Mouse (Mus musculus): ENCODE measurements around the gene Slc43a1.

Slc43a1 gene

DNA sequence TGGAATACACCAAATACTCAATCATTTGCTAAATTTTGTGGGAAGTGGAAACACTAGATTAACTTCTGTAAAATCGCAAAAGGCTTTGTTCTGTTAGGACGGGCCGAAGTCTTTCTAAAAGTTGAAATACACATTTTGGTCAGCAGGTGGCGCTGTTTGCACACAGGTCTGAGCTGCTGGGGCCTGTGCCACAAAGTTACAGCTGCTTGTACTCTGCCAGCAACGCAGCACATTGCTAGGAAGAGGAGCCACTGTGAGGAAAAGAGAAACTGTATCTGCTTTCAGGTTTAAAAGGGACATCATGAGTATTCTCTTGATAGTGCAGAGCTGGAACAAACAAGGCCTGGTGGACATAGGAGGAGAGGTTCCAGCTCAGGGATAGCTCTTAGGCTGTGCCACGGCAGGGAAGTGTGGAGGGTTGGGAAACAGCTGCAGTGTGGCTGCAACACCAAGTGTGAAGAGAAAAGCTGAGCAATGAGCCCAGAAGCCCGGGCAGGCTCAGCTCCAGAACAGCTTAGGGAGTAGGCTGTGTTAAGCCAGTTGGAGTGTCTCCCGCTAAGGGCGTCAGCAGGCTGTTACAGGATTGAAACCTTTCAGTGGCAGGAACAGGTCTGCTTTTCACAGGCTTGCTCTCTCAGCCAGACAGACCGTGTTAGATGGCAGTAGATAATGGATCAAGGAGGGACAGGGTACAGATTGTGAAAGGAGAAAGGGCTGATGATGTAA is 6.8 kb upstream of the Slc43a1 start:
- in situ Hi-C loops (cut with MboI, MseI), result no loop called here

DNA sequence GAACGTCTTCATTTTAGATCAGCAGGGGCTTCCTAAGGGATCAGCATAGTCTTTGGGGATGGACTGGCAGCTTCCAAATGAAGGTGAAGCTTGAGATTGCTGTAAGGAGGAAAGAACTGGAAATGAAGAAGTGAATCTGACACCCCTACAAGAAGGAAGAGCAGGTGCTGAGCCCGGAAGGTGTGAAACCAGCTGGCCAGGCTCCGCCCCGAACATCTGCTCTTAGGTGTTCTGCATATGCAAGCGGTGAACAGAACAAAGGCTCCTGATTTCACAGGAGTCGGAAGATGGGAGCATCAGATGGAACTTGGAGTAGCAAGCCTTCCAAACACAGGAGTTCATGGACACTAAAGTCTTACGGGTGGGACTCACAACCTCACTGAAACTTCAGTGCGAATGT is 1.5 kb upstream of the Slc43a1 start:
- in situ Hi-C loops (cut with MboI, MseI), result no loop called here

DNA sequence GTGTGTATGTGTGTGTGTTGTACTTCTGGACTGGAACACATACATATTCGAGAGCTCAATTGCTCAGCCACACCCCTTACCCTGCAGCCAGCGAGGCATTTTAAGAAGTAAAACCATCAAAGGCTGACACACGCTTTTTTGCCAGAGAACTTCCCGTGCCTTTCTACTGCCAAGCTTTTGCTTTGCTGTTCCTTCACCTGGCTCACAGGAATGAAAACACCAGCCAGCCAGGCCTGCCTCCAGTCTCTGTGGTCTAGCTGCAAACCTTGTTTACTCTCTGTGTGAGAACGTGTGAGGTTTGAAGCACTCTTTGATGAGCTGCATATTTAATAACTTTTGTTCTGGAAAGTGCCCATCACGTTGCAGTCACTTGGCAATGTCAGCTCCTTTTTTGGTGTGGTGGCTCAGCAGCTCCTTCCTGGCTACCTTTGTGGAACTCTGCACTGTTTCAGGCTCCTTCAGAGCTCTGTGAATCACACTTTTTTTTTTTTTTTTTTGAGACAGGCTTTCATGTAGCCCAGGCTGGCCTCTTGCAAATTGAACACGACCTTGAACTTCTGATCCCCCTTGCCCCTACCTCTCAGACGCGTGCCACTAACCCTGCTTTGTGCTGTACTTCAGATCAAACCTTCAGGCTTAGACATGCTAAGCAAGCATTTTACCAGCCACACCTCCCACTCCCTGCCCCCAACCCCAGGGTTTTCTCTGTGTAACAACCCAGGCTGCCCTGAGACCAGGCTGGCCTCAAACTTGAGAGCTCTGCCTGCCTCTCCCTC is 645 bp upstream of the Slc43a1 start:
- in situ Hi-C loops (cut with MboI, MseI), result no loop called here

DNA sequence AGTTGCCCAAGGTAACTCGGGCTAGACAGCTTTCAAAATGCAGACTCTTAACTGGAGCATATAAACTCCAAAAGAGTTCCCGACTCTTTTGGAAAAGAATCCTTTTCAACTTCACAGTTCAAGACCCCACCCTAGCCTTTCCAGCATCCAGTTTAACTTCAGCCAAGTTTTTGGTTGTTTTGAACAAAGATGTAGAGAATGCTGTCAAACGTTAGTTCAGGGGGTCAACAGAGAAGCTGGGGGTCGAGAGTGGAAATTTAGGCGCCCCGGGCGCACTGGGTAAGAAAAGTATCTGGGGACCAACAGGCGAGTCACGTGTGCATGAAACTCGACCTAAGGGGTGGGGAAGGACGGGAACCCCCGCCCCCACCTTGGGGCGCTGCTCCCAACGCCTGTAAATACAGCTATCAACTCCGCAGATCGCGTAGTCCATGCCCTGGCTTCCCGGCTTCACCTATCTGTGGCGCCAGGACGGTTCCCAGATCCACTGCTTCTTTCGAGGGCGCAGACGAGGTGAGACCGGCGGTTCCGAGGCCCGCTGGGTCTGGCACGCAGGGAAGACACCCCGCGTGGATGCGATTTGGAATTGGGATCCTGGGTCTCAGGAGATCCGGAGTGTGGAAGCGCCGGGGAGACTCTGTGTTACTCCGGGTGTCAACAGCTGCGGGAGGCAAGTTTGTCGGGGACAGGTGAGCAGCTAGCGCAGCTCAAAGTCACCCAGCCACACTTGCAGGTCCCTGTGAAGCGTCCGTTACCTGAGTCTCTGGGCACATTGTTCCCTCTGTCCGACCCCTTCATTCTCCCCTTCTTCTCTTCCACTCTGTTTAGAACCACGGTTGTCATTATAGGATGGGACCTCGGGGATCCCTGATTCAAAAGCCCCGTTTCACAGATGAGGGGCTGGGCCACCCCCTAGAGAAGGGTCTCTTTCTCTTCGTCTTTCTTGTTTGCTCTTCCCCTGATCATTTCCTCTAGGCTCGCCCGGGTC is 637 bp downstream of the Slc43a1 start:
- in situ Hi-C loops (cut with MboI, MseI), result no loop called here

DNA sequence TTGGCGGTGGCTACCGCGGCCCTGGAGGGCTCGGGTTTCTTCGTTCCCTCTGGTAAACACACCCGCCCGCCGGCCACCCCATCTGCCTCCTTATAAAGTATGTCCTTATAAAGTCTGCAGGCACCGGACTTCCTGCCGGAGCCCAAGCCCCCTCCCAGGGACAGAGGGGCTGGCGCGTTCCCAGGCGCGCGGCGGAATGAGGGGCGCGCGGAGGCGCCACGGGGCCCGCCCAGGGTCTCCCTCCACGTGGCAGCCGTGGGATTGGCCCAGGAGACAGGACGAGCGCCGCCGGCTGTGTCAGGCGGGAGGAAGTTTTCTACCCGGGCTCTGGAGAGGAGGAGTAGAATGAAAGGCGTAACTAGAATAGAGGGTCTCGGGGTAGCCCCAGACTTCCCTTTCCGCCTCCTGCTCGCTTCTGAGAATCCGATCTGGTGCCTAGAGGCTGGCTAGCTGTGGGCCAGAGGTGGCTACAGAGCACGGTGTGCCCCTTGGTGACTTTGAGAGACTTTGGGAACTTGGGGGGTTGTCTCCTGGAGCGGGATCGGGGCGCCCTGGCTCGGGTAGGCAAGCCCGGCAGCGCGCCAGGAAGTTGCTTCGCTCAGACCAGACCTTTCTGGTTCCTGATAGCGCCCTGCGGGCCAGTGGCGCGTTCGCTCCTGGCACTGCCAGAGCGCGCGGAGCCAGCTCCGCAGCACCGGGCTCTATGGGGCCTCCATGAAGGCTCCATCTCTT is 1.5 kb downstream of the Slc43a1 start:
- in situ Hi-C loops (cut with MboI, MseI), result no loop called here

DNA sequence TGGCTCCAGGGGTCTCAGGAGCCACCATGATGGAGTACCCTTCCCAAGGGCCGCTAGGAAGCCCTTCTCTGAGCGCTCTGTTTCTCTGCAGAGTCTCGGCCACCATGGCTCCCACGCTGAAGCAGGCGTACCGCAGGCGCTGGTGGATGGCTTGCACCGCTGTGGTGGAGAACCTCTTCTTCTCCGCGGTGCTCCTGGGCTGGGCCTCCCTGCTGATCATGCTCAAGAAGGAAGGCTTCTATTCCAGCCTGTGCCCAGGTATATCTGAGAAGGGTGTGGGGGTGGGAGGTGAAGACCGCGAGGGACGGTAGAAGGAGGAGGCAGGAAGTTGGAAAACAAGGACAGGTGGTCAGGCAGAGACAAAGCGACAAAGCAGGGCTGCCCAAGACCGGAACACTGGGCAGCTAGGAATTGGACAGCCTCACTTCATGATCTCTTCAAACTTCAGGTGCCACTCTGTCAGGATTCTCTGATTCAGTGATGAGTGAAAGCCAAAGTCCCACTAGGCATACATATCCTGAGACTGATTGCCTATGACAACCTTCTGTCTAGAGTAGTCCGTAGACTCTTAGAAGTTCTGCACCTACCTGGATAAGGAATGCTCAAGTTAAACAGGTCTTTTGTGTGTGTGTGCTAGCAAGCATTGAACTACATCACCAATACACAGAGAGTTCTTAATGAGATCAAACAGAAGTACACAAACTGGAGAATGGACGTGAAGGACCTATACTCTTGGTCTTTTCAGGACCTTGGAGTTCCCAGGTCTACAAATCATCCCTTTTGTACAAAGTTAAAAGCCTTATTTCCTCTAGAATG is 2.3 kb downstream of the Slc43a1 start:
- in situ Hi-C loops (cut with MboI, MseI), result no loop called here

DNA sequence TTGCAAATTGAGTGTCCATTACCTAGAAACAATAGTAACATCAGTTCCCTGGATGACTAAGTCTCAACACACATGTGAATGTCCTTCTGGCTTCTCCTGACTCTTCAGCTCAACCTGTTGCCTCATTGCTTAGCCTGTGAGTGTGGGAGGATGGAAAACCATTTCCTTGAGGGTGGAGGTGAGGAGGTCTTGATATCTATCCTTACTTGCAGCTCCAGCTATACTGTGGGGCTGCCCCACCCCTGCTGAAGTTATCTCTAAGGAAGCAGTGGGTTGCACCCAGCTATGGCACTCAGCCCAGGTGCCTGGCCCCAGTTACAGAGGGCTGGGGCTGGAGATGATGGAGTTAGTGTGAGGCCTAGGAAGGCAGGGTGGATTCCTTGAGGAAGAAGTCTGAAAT is 3.3 kb downstream of the Slc43a1 start:
- in situ Hi-C loops (cut with MboI, MseI), result no loop called here

DNA sequence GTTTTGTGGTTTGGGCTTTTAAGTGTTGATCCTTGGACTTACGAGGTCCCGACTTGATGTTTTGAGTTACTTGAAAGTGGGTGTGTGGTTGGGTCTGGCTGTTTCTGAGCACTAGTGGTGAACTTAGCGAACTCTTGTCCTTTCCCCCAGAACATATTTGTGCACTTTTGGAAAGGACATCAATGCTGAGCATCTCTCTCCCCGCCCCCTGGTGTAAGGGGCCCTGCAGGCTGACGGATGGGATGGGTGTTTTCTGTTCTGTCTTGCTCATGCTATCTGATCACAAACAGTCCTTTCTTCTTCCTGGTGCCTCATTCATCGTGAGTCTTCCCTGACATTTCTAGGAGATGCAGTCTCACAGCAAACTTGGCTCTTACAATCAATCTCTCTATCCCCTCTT is 5.0 kb downstream of the Slc43a1 start:
- in situ Hi-C loops (cut with MboI, MseI), result no loop called here

DNA sequence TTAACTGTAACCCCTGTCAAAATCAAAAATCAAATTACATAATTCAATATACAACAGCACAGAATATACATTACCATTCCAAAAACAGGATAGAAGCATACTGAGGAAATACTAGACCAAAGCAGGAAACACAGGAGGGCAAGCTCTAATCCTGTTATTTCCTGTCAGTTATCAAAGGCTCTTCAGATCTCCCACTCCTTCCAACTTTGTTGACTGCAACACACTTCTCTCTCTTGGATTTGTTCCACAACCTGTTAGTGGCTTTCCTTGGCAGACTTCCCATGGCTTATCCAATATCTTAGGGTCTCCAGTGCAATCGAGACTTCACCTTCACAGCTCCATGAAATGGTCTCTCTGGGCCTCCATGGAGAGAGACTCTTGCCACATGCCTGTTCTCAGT is 6.6 kb downstream of the Slc43a1 start:
- in situ Hi-C loops (cut with MboI, MseI), result no loop called here

DNA sequence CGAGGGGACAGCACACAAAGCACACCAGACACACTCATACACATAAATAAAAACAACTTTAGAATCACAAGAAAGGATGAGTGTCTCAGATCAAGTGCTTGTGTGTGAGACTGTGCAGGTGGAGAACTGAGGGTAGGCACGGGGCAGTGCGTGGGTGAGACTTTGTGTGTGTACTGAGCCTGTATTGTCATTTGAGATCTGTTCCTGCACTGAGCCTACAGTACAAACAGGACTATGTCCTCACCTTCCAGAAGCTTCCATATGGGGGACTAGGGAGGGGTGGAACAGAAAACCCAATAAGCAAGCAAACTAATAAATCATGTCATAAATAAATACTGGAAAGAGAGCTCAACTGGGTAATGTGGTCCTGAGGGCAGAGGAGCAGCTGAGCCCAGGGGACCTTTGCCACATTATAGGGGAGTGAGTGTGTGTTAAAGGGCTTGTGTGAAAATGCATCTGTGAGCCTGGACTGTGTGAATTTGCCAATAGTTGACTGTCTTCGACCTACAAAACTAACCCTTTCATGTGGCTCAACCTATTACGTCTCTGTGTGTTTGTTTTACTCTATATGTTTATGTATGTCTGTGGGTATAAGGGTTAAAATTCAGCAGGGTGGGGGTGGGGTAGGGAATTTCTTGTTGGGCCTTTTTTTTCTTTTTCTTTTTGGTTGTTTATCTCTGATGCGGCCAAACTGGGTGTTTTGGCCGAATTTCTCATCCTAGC is 11.9 kb downstream of the Slc43a1 start:
- in situ Hi-C loops (cut with MboI, MseI), result no loop called here

DNA sequence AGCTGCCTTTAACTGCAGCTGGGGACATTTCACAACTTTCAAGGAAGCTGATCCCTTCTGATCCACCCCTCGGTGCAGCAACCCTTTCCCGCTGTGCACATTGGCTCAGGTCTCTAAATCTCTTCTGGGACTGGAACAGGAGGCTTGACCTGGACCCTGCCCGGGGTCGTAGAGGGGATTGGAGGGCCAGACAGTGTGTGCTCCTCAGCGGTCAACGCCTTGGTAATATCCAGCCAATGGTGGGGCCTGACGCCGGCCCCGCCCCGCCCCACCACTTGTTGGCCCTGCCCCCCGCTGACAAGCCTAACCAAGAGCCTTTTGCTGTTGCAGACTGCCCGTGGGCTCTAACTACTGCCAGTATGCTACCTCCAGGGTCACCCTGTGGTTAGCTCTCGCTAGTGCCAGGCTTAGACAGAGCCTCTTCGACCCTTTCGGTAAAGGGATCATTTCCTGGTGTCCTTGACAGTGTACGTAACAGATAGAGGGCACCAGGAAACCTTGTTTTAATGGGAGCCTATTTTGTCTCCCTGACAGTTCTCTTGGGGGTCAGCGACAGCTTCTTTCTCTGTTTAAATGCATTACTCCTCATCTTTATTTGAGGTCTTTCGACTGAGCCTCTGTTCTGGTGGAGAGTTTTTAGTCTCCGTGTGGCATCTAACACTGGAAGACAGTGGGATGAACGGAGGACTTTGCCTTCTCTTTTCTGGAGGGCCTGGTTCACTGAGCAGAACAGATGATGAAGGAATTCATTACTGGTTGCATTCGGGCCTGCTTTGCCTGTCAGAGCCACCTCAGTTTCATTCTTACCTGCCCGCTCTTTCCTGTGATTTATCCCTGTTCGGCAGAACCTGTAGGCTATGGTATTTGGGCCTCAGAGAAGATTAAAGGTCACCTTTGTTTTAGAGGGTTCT is 12.7 kb downstream of the Slc43a1 start:
- in situ Hi-C loops (cut with MboI, MseI), result no loop called here

DNA sequence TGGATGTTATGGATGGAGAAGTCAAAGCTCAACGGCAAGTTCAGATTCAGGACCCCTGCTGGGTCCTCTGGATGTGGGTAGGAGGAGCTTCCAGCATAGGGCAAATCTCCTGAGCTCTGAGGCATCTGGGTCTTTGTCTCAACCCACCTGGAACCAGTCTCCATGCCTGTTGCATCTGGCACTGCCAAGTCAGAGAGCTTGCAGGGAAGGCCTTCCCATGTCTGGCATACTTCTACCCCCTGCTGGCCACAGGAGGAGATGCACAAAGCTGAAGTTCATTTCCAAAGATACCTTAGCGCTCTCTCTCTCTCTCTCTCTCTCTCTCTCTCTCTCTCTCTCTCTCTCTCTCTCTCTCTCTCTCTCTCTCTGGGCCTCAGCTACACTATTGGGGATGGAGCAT is 17.1 kb downstream of the Slc43a1 start:
- in situ Hi-C loops (cut with MboI, MseI), result no loop called here

DNA sequence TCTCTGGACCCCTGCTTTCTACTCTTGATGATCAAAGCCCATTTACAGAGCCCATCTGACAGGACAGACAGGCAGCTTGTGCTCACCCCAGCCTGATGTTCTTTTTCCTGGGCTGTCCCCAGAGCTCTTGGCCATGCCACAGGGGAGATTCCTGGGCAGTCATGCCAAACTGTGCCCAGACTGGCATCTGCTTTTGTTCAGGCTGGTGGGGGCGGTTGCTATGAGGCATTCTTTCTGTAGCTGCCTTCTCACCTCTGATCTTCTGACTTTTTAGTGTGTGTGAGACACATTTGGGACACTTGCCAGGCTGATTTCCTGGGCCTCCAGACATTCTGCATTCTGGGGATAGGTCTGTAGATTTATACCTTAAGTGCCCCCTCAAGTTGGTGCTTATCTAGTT is 19.9 kb downstream of the Slc43a1 start:
- in situ Hi-C loops (cut with MboI, MseI), result no loop called here

DNA sequence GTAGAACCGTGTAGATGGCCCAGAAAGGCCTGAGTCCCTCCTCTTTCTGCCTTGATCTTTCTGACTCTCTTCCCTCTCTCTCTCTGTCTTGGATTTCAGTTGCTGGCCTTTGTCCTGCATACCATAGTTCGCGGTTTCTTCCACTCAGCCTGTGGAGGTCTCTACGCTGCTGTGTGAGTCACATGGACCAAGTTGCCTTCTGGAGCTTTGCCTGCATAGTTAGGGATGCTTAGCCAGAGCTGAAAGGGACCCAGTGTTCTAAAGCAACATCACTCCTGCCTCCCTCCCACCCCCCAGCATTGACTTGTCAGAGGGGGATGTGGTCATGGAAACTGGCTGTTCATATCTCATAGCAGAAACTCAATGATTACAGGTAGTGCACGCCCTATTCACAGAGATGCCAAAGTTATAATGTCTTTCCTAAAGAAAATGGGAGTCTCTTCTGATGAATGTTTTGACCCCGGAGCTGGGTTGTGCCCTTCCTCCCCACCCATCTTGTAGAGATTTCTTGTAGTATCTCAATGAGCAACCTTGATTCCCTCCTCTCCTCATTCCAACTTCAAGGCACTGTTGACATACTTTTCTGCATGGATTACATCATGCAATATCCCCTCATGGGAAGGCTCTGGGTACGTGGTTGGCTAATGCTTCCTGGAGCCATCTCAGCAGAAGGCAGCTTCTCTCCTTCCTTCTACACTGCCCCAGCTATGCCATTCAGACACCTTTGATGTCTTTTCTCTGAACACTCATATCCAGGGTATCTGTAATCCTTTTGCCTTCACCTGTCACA is 21.5 kb downstream of the Slc43a1 start:
- in situ Hi-C loops (cut with MboI, MseI), result no loop called here

DNA sequence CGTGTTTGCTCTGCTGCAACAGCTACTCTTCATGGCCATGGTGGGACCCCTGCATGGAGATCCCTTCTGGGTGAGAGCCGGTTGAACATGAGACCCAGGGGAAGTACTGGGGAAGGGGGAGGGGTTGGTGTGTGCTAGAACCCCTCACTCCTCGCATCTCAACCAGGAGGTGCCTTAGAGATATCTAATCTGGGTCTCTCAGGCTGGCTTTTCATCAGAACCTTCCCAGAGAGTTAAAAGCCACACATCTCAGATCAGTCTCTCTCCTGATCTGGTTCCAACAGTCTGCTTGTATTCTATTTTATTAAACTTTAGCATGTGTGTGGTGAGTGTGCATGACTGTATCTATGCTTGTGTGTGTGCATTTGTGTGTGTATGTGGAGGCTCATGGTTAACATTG is 22.8 kb downstream of the Slc43a1 start:
- in situ Hi-C loops (cut with MboI, MseI), result no loop called here

DNA sequence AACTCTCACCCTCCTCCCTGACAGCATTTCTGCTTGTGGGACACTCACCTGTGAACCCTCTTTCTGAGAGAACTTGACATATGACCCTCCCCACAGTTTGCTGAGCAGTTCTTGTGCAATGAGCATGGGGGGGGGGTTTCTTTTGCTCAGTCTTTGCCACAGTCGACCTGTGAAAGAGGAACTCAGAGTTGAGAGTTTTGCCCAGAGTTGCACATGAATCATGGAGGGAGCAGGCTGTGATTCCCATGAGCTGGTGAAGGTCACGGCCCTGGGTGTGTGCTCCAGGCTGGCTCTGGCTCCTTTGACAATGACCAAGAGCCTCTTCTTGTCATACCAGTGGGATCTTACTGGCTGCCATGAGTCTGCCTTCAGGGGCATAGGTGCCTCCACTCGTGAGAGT is 23.6 kb downstream of the Slc43a1 start:
- in situ Hi-C loops (cut with MboI, MseI), result no loop called here

DNA sequence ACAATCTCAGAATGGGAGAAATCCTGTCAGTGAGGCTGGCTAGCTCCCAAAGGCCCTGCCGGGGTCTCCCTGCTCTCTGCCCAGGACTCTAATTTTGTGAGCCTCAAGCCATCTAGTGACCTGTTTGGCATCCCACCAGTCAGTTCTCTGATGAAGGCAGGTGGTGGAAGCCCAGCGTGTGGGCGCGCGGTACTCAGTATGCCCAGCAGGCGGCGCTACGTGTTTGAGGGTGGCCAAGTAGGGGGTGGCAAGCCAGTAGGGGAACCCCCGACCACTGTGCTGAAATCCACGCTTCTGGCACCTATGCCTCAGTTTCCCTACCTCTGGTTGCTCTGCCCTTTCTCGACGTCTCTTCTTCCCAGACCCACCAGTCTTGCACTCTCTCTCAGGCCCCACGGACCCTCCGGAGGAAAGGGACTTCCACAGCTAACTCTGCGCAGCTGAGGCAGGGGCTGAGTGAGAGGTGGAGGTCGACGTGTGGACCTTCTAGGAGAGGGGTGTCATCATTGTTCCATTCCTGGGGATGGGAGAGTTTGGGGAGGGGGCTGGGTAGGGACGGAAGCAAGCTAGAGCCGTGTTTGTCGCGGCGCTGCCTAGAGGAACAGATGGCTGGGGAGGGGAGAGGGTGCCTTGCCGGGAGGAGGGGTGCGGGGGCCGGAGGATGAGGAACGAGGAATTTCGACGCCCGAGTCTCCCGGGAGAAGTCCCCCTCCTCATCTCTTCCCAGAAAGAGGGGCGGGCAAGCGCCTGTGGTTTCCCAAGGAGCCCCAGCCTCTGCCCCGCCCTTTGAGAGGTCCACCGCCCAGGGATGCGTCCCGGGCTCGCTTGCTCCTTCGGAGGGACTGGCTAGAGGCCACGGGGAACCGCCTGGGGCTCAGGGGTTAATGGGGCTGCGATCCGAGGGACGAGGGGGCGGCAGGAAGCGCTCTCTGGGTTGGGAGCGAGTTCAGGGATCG is 27.2 kb downstream of the Slc43a1 start:
- in situ Hi-C loops (cut with MboI, MseI), result no loop called here
